Mouse (Mus musculus) embryo, embryonic 11 days (tissue): ENCODE results near the gene Card10.

Experiments used
- DNase-seq: peaks from one replicate; pipeline ENCODE4 v3.0.0-alpha.2; 2015

Card10 gene

GRCm38 (mm10) chr15:78801571-78801970, 1.3 kb downstream of the Card10 start:
- DNase-seq, result no peak

GRCm38 (mm10) chr15:78799029-78799428, 3.8 kb downstream of the Card10 start:
- DNase-seq, result peak; percentile 23

GRCm38 (mm10) chr15:78797060-78797329, 5.8 kb downstream of the Card10 start:
- DNase-seq, result no peak

GRCm38 (mm10) chr15:78796196-78797059, 6.4 kb downstream of the Card10 start:
- DNase-seq, result peak; percentile 58

- DNase-seq, result no peak
Measured at GRCm38 (mm10) chr15:78790990-78791389, 11.9 kb downstream of the Card10 start.

GRCm38 (mm10) chr15:78790451-78790850, 12.4 kb downstream of the Card10 start:
- peak; percentile 23 for DNase-seq

- DNase-seq, result no peak
Measured at GRCm38 (mm10) chr15:78789721-78790323, 13.0 kb downstream of the Card10 start.

GRCm38 (mm10) chr15:78788042-78788441, 14.8 kb downstream of the Card10 start:
- DNase-seq, result no peak

GRCm38 (mm10) chr15:78787287-78787856, 15.5 kb downstream of the Card10 start:
- no peak for DNase-seq

- DNase-seq, result no peak
Measured at GRCm38 (mm10) chr15:78786411-78786818, 16.4 kb downstream of the Card10 start.

- DNase-seq, result peak; percentile 34
Measured at GRCm38 (mm10) chr15:78785961-78786360, 16.9 kb downstream of the Card10 start.

GRCm38 (mm10) chr15:78785258-78785657, 17.6 kb downstream of the Card10 start:
- no peak for DNase-seq

GRCm38 (mm10) chr15:78784520-78784919, 18.3 kb downstream of the Card10 start:
- no peak for DNase-seq

- DNase-seq, result no peak
Measured at GRCm38 (mm10) chr15:78782348-78783103, 20.3 kb downstream of the Card10 start.

GRCm38 (mm10) chr15:78780908-78781307, 21.9 kb downstream of the Card10 start:
- no peak for DNase-seq

GRCm38 (mm10) chr15:78780359-78780758, 22.5 kb downstream of the Card10 start:
- DNase-seq, result no peak

GRCm38 (mm10) chr15:78779690-78780089, 23.2 kb downstream of the Card10 start:
- DNase-seq, result no peak

GRCm38 (mm10) chr15:78779253-78779652, 23.6 kb downstream of the Card10 start:
- no peak for DNase-seq

- peak; percentile 91 for DNase-seq
Measured at GRCm38 (mm10) chr15:78778077-78778870, 24.6 kb downstream of the Card10 start.

GRCm38 (mm10) chr15:78773290-78773729, 29.5 kb downstream of the Card10 start, which contains the start of gene Mfng:
TSS of gene Mfng (minus strand) at chr15:78773475.
- DNase-seq, result peak; percentile 94

GRCm38 (mm10) chr15:78772856-78773255, 30.0 kb downstream of the Card10 start:
- no peak for DNase-seq

GRCm38 (mm10) chr15:78772368-78772763, 30.5 kb downstream of the Card10 start:
- no peak for DNase-seq
